Mouse (Mus musculus): ENCODE results near the gene Scamp5. TPM values are rescaled to one million over a fixed set of nuclear protein-coding genes. Genes with fewer than 3 reads are reported as not detected.

The Scamp5 gene
- polyA plus RNA-seq, 1 experiment from 2014 or later = 3.1 TPM

- no peak for DNase-seq (ENCODE audit: low spot score)
These were observed 48.2 kb downstream of the Scamp5 start for GRCm38 (mm10) chr9:57419521-57420267.

GRCm38 (mm10) chr9:57417341-57417740 is 50.5 kb downstream of the Scamp5 start:
- no peak for DNase-seq (ENCODE audit: low spot score)

DNA sequence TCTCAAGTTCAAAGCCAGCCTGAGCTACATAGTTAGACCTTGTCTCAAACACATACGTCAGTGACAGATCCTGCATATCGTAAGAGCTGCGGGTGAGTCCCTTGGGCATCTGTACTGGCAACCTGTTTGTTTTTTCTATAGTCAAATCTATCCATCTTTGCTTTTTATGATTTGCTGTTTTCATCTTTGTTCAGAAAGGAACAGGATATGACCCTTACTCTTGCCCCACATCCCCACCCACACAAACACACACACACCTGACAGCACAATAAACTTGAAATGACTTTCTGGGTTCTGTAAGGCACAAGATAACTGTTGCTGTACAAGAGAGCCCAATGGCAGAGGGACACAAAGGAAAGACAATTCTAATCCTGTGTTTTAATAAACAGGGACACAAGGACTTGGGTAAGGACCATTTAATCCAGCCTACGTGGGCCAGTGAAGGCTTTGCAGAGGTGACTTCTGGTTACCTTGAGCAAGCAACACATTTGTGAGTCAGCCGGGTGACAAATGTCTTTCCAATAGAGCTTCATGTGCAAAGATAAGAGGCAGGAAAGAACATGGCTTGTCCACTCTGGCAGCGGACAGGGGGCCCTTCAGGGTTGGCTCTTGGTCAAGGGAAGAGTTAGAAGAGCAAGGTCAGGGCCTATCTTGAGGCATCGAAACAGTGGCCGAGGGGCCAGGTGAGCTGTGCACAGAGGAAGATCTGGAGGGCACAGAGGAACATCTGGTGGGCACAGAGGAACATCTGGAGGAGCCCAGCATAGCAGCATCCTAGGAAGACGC is 60.5 kb downstream of the Scamp5 start:
- DNase-seq (ENCODE audit: low spot score) = peak; percentile 35

DNA sequence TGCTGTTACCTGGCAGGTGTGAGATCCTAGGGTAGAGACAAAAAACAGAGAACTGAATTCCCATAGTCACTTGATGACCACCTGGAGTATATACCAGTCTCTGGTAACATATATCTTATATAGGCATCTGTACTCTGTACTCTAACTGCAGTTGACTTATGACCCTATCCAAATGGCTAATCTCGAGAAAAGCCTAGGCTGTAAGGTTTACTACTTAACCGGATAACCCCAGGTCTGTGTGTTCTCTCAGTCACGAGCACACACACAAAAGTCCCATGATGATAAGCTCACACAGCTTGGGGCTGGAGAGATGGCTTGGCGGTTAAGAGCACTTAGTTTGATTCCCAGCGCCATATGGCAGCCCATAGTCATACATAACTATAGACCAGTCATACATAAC is 61.5 kb downstream of the Scamp5 start:
- DNase-seq (ENCODE audit: low spot score) = no peak

DNA sequence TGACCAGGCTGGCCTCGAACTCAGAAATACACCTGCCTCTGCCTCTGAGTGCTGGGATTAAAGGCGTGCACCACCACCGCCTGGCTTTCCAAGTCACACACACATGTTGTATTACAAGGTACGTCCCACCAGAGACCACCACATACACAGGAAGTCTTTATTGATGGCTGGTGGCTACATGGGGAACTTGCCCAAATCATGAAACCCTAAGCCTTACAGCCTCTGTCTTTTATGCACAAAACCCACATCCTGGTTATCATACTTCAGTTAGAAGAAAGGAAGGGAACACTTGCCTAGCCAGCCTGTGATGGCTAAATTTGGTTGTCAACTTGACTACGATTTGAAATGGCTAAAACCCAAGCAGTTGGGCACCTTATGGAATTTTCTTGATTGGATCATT is 63.8 kb downstream of the Scamp5 start:
- DNase-seq (ENCODE audit: low spot score) = peak; percentile 74

DNA sequence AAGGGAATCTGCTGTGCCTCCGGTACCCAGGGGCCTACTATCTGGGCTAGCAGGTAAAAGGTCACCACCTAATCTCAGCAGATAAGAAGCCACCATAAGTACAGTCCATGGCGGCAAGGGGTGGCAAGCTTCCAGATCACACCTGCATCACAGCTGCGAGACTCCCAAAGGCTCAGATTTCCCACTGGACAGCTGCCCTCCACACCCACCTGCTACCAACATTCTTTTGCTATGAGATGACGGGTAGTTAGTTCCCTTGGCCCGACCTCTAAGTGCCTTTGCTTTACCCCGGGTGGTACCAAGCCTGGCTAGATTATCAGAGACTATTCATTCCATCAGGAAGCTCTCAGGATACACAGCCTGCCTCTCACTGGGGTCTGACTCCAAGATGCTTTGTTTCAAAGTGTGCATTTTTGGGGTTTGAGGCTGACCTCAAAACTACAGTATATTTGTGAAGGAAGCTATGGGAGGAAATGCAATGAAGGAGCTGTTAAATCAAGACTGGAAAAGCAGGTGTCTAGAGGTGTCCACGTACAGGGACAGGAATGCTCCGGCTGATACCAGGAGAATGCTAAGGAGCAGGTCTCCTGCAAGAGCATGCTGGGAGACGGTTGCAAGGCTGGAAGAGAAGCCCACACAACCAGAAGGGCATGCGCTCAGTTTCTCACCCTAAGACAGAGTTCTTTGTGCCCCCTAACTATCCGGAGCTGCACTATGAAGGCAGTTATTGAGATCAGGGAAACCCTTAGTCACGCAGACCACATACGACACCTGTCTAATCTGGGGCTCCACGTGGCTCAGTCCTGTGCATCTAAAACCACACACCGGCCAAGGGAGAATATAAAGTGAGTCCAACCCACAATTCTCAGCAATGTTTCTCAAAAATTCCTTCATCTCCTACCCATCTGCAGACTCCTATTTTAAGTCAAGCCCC is 65.3 kb downstream of the Scamp5 start:
- peak; percentile 46 for DNase-seq (ENCODE audit: low spot score)

GRCm38 (mm10) chr9:57398773-57399172 is 69.1 kb downstream of the Scamp5 start:
- no peak for DNase-seq (ENCODE audit: low spot score)

DNA sequence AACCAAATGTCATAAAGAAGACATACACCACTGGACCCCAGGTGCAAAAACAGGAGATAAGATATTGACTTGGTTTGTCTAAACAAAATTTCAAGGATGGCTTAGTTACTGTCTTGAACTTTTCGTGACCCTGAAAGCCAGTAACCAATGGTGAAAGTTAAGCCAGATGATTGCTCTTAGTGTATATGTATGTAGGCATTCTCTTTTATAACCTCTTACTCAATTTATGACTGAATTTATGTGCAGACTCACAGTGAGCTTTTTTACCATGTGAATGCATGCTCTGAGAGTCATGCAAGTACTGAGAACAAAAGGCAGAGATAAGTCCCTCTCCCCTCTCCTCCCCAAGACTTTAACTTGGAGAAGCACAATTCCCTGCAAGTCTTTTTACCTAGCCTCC is 75.0 kb downstream of the Scamp5 start:
- DNase-seq (ENCODE audit: low spot score) = no peak

Other genes with a start within 250 kb of the Scamp5 start
- gene Trcg1, start 231.5 kb downstream of the Scamp5 start, polyA plus RNA-seq (2015; fragmentation: Nextera tagmentation; extraction: Ambion mirVana) = 0.04 TPM in 1 of 2 replicates, not detected in the other
- 29.3 and 30.0 TPM in 2 replicates for gene 1700017B05Rik, start 205.4 kb downstream of the Scamp5 start, polyA plus RNA-seq (2015; fragmentation: Nextera tagmentation; extraction: Ambion mirVana)
- gene Ppcdc, start 27.9 kb downstream of the Scamp5 start, polyA plus RNA-seq (2015; fragmentation: Nextera tagmentation; extraction: Ambion mirVana) = 50.9 and 62.5 TPM in 2 replicates
- 0.60 and 0.85 TPM in 2 replicates for gene Rpp25, start 36.0 kb upstream of the Scamp5 start, polyA plus RNA-seq (2015; fragmentation: Nextera tagmentation; extraction: Ambion mirVana)
- 862 and 907 TPM in 2 replicates for gene Cox5a, start 53.2 kb upstream of the Scamp5 start, polyA plus RNA-seq (2015; fragmentation: Nextera tagmentation; extraction: Ambion mirVana)
- gene Fam219b, start 69.5 kb upstream of the Scamp5 start, polyA plus RNA-seq (2015; fragmentation: Nextera tagmentation; extraction: Ambion mirVana) = 15.5 and 17.7 TPM in 2 replicates
- gene Mpi, start 84.7 kb upstream of the Scamp5 start, polyA plus RNA-seq (2015; fragmentation: Nextera tagmentation; extraction: Ambion mirVana) = 20.9 and 21.6 TPM in 2 replicates
- gene Scamp2, start 92.9 kb upstream of the Scamp5 start, polyA plus RNA-seq (2015; fragmentation: Nextera tagmentation; extraction: Ambion mirVana) = 58.4 and 65.2 TPM in 2 replicates
- 11.1 and 13.9 TPM in 2 replicates for gene Ulk3, start 121.4 kb upstream of the Scamp5 start, polyA plus RNA-seq (2015; fragmentation: Nextera tagmentation; extraction: Ambion mirVana)
- gene Cplx3, start 138.2 kb upstream of the Scamp5 start, polyA plus RNA-seq (2015; fragmentation: Nextera tagmentation; extraction: Ambion mirVana) = 0.18 TPM in 1 of 2 replicates, not detected in the other
- 0.16 TPM in 1 of 2 replicates, not detected in the other for gene Lman1l, start 152.7 kb upstream of the Scamp5 start, polyA plus RNA-seq (2015; fragmentation: Nextera tagmentation; extraction: Ambion mirVana)
- 94.7 and 98.5 TPM in 2 replicates for gene Csk, start 185.6 kb upstream of the Scamp5 start, polyA plus RNA-seq (2015; fragmentation: Nextera tagmentation; extraction: Ambion mirVana)
- gene Cyp1a2, start 215.6 kb upstream of the Scamp5 start, polyA plus RNA-seq (2015; fragmentation: Nextera tagmentation; extraction: Ambion mirVana) = 0.37 and 1.1 TPM in 2 replicates
- gene Cyp1a1, start 219.9 kb upstream of the Scamp5 start, polyA plus RNA-seq (2015; fragmentation: Nextera tagmentation; extraction: Ambion mirVana) = 0.05 and 0.08 TPM in 2 replicates
- 38.2 and 39.4 TPM in 2 replicates for gene Edc3, start 240.5 kb upstream of the Scamp5 start, polyA plus RNA-seq (2015; fragmentation: Nextera tagmentation; extraction: Ambion mirVana)